Mouse (Mus musculus) ovary, postnatal 14 days (tissue): ENCODE measurements around the gene Krtap1-4.
"Not testable (repeated sequence)": the region's sequence is repeated elsewhere in the genome, so short reads cannot be mapped to it uniquely, and the experiment has no call there.

Source experiments
- DNase-seq: peaks from one replicate; pipeline ENCODE4 v3.0.0; 2022; ENCODE audit warnings: low spot score

Krtap1-4 gene

GRCm38 (mm10) chr11:99583245-99583704, at the start of gene Krtap1-4:
Krtap1-4 (minus strand) TSS chr11:99583654.
- DNase-seq = no peak

GRCm38 (mm10) chr11:99630890-99631289, 47.4 kb upstream of the Krtap1-4 start:
- no peak for DNase-seq

- no peak for DNase-seq
Observed at GRCm38 (mm10) chr11:99628138-99628537, 44.7 kb upstream of the Krtap1-4 start, which contains the start of gene Krtap4-1. Krtap4-1 (minus strand) TSS chr11:99628238.

- no peak for DNase-seq
Observed at GRCm38 (mm10) chr11:99620335-99620734, 36.9 kb upstream of the Krtap1-4 start, which contains the start of gene Gm11562. Gm11562 (minus strand) TSS chr11:99620435.

- no peak for DNase-seq
Observed at GRCm38 (mm10) chr11:99614796-99615363, 31.4 kb upstream of the Krtap1-4 start, which contains the start of gene Krtap2-4. Krtap2-4 (minus strand) TSS chr11:99614846.

- not testable (repeated sequence) for DNase-seq
Observed at GRCm38 (mm10) chr11:99610089-99610488, 26.6 kb upstream of the Krtap1-4 start, which contains the start of gene Gm11937. Gm11937 (minus strand) TSS chr11:99610189.

GRCm38 (mm10) chr11:99609126-99609525, 25.7 kb upstream of the Krtap1-4 start:
- DNase-seq = no peak

GRCm38 (mm10) chr11:99603208-99603607, 19.8 kb upstream of the Krtap1-4 start, which contains the start of gene Gm11938:
Gm11938 (minus strand) TSS chr11:99603308.
- DNase-seq = not testable (repeated sequence)

- DNase-seq = not testable (repeated sequence)
Observed at GRCm38 (mm10) chr11:99597742-99598141, 14.3 kb upstream of the Krtap1-4 start, which contains the start of gene Krtap9-3. Krtap9-3 (minus strand) TSS chr11:99598105.

GRCm38 (mm10) chr11:99590981-99591380, 7.5 kb upstream of the Krtap1-4 start, which contains the start of gene Krtap1-3:
Krtap1-3 (minus strand) TSS chr11:99591339.
- no peak for DNase-seq

- no peak for DNase-seq
Observed at GRCm38 (mm10) chr11:99585096-99585495, 1.6 kb upstream of the Krtap1-4 start.

GRCm38 (mm10) chr11:99581564-99581963, 1.9 kb downstream of the Krtap1-4 start:
- no peak for DNase-seq

- DNase-seq = no peak
Observed at GRCm38 (mm10) chr11:99581051-99581450, 2.4 kb downstream of the Krtap1-4 start.

- no peak for DNase-seq
Observed at GRCm38 (mm10) chr11:99580636-99581035, 2.8 kb downstream of the Krtap1-4 start, which contains the start of gene Krtap1-5. Krtap1-5 (minus strand) TSS chr11:99581016.

GRCm38 (mm10) chr11:99574106-99574505, 9.3 kb downstream of the Krtap1-4 start:
- DNase-seq = peak; percentile 71

- no peak for DNase-seq
Observed at GRCm38 (mm10) chr11:99573164-99573563, 10.3 kb downstream of the Krtap1-4 start.

GRCm38 (mm10) chr11:99566530-99566929, 16.9 kb downstream of the Krtap1-4 start, which contains the start of gene Krtap3-1:
Krtap3-1 (minus strand) TSS chr11:99566630.
- no peak for DNase-seq

- no peak for DNase-seq
Observed at GRCm38 (mm10) chr11:99562580-99562979, 20.9 kb downstream of the Krtap1-4 start.

- no peak for DNase-seq
Observed at GRCm38 (mm10) chr11:99559366-99559765, 24.1 kb downstream of the Krtap1-4 start, which contains the start of gene Gm11939. Gm11939 (minus strand) TSS chr11:99559466.

GRCm38 (mm10) chr11:99557976-99558745, 25.3 kb downstream of the Krtap1-4 start:
- DNase-seq = no peak

- DNase-seq = no peak
Observed at GRCm38 (mm10) chr11:99556753-99557152, 26.7 kb downstream of the Krtap1-4 start, which contains the start of gene Krtap3-2. Krtap3-2 (minus strand) TSS chr11:99556853.

- DNase-seq = no peak
Observed at GRCm38 (mm10) chr11:99556195-99556594, 27.3 kb downstream of the Krtap1-4 start.
